ENCODE assay signal across 8 mouse cellular contexts in the genomic region with DNA sequence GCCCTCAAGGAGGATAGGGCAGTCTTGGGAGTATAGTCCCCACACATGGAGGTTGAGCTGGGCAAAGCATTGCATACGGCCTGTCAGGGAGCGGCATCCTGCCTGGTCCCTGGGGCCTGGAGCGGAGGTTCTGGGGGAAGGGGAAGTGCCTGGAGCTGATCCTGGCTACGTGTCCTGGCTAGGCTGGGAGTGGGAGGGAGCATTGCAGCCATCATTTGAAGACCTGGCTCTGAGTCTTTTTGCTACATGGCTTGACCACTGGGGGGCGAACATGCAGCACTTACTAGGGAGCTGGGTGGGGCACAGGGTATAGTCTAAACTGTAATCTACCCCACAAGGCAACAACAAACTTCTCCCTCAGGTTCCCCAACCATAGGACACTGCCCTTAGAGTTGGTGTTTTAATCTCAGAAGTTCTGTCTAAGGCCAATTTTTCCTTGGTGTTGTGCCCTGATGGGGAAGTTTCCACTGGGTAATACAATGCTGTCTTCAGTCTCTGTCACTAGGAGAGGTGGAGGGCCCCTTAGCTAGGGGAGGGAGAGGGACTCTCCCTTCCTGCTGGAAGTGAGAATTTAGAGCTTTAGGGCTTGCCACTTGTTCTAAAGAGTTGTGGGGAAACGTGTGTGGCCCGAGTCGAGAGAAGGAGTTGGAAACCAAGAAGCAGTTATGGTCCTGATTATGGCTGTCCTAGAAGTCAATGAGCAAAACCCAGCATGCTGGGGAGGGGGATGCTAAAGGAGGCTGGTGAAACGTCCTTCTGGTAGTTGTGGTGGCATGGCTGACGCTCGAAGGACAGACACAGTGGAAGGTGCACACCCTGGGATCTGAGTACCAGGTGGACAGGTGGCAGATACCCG. TPM values are rescaled to one million over a fixed set of nuclear protein-coding genes. Genes with fewer than 3 reads are reported as not detected.
DNase-seq lines count a peak whose midpoint lies in the region; ATAC-seq and TF ChIP-seq lines count a peak whose summit lies in the region.

No protein-coding gene starts in this region.

- TF ChIP-seq EP300 in heart, adult 2 months (IDR thresholded peaks at IDR 0.05; ENCODE audit: insufficient read depth, low read depth, low read length), result peak; percentile 95

- ATAC-seq in neural tube, embryonic 11.5 days (ENCODE audit: insufficient read depth, low FRiP score, low TSS enrichment), result no peak

- peaks cover 26% of the 10 kb centered on the region for H3K36me3 ChIP-seq in heart, adult 2 months (ENCODE audit: control insufficient read depth, insufficient read depth, low read length)
- no peaks in the 10 kb centered on the region for H3K36me3 ChIP-seq in kidney, adult 2 months (ENCODE audit: control insufficient read depth, insufficient read depth, low read length)
- no peaks in the 10 kb centered on the region for H3K36me3 ChIP-seq in liver, adult 2 months (ENCODE audit: control insufficient read depth, insufficient read depth, low read length)
- H3K36me3 ChIP-seq in neural tube, embryonic 11.5 days (ENCODE audit: control insufficient read depth, insufficient read depth, low read length), result no peaks in the 10 kb centered on the region

- H3K27ac ChIP-seq in heart, adult 2 months, result peak overlapping the region; percentile 100
- peak overlapping the region; percentile 79 for H3K27ac ChIP-seq in kidney, adult 2 months (ENCODE audit: insufficient read depth, low read depth, low read length)
- no peak overlapping the region for H3K27ac ChIP-seq in liver, adult 2 months (replicated peaks; ENCODE audit: insufficient read depth, low read depth, low read length)
- no peak overlapping the region for H3K27ac ChIP-seq in neural tube, embryonic 11.5 days (ENCODE audit: low read depth, low read length)

- H3K9ac ChIP-seq in heart, adult 2 months (ENCODE audit: low read depth, low read length), result peak overlapping the region; percentile 76
- peak overlapping the region; percentile 1; the same call in 1 of the 2 replicates for H3K9ac ChIP-seq in liver, adult 2 months (ENCODE audit: low read depth, low read length)
- H3K9ac ChIP-seq in neural tube, embryonic 11.5 days (ENCODE audit: low read length), result no peak overlapping the region

- H3K4me3 ChIP-seq in heart, adult 2 months, result peak overlapping the region; percentile 91
- peak overlapping the region; percentile 4 for H3K4me3 ChIP-seq in kidney, adult 2 months (ENCODE audit: insufficient read depth, low read depth, low read length)
- no peak overlapping the region for H3K4me3 ChIP-seq in liver, adult 2 months (ENCODE audit: insufficient read depth, low read depth, low read length)
- no peak overlapping the region for H3K4me3 ChIP-seq in neural tube, embryonic 11.5 days (ENCODE audit: low read depth, low read length)

- 16% methylated on average over 12 of the region's 12 CpGs for WGBS in heart, adult 2 months
- 33% methylated on average over 12 of the region's 12 CpGs for WGBS in kidney, adult 2 months
- 49% methylated on average over 12 of the region's 12 CpGs for WGBS in liver, adult 2 months
- 28% methylated on average over 12 of the region's 12 CpGs for WGBS in neural tube, embryonic 11.5 days

- no peak; the same call in 1 of the 2 replicates for TF ChIP-seq CTCF in heart, adult 2 months (IDR thresholded peaks at IDR 0.05)
- peak; percentile 81 for TF ChIP-seq CTCF in kidney, adult 2 months (conservative IDR thresholded peaks at IDR 0.05; ENCODE audit: insufficient read depth, insufficient read length, low read depth, low read length)
- peak; percentile 86 for TF ChIP-seq CTCF in liver, adult 2 months (IDR thresholded peaks at IDR 0.05; ENCODE audit: low read depth, low read length)

- TF ChIP-seq POLR2A in heart, adult 2 months (IDR thresholded peaks at IDR 0.05; ENCODE audit: insufficient read depth, low read depth, low read length), result peak; percentile 87
- TF ChIP-seq POLR2A in kidney, adult 2 months (IDR thresholded peaks at IDR 0.05; ENCODE audit: low read depth, low read length), result no peak
- no peak for TF ChIP-seq POLR2A in liver, adult 2 months (IDR thresholded peaks at IDR 0.05; ENCODE audit: extremely low read depth, insufficient read depth, low read length)

- peaks cover 49% of the 10 kb centered on the region for H3K4me1 ChIP-seq in heart, adult 2 months (ENCODE audit: control insufficient read depth, insufficient read depth, low read length)
- H3K4me1 ChIP-seq in kidney, adult 2 months (ENCODE audit: control insufficient read depth, insufficient read depth, low read length), result peaks cover 22% of the 10 kb centered on the region
- peaks cover 3% of the 10 kb centered on the region; the same call in 1 of the 2 replicates for H3K4me1 ChIP-seq in liver, adult 2 months (ENCODE audit: control insufficient read depth, insufficient read depth, low read length)
- no peaks in the 10 kb centered on the region for H3K4me1 ChIP-seq in neural tube, embryonic 11.5 days (ENCODE audit: control insufficient read depth, insufficient read depth, low read length)

- peak; percentile 74 to 77 for DNase-seq in left cerebral cortex, adult 18-20 months (ENCODE audit: low spot score in 2 of 2)
- no peak for DNase-seq in left cerebral cortex, adult 11 months (ENCODE audit: low spot score)
- peak; percentile 82 for DNase-seq in embryo, embryonic 10 days (ENCODE audit: low spot score)
- DNase-seq in heart, adult 2 months, result peak; percentile 92 to 93
- peak; percentile 91 for DNase-seq in kidney, adult 2 months
- DNase-seq in liver, adult 2 months (ENCODE audit: extremely low read depth, low read depth, low spot score), result peak; percentile 37
- DNase-seq in neural tube, embryonic 11.5 days (ENCODE audit: low spot score), result peak; percentile 69
- peak; percentile 26 for DNase-seq in telencephalon, adult 2 months (ENCODE audit: low read depth, low spot score)

- H3K4me2 ChIP-seq in neural tube, embryonic 11.5 days (ENCODE audit: low read depth), result no peak overlapping the region

- no peaks in the 10 kb centered on the region for H3K9me3 ChIP-seq in neural tube, embryonic 11.5 days (ENCODE audit: control insufficient read depth, low read length)

- intact Hi-C loops in heart, adult 2 months (cut with DNase I), result loop anchor here (1.0 to 2.0 kb wide), 2 partner anchors 81 to 90 kb away; no protein-coding TSS in a partner anchor

- H3K27me3 ChIP-seq in heart, adult 2 months (ENCODE audit: control insufficient read depth, insufficient read depth, low read length), result no peaks in the 10 kb centered on the region
- no peaks in the 10 kb centered on the region for H3K27me3 ChIP-seq in kidney, adult 2 months (replicated peaks; ENCODE audit: control insufficient read depth, insufficient read depth, low read length)
- no peaks in the 10 kb centered on the region for H3K27me3 ChIP-seq in liver, adult 2 months (ENCODE audit: control insufficient read depth, insufficient read depth, low read length)
- peaks cover 18% of the 10 kb centered on the region for H3K27me3 ChIP-seq in neural tube, embryonic 11.5 days (ENCODE audit: control insufficient read depth, insufficient read depth, low read length)

- peaks cover 4% of the 10 kb centered on the region for H3K79me2 ChIP-seq in heart, adult 2 months (replicated peaks; ENCODE audit: control insufficient read depth, insufficient read depth, low read length)
- H3K79me2 ChIP-seq in liver, adult 2 months (ENCODE audit: control insufficient read depth, insufficient read depth, low read length), result no peaks in the 10 kb centered on the region; the same call in 1 of the 2 replicates

RNA-seq across cellular contexts. Expression of gene Ahnak, which starts 3.9 kb away (rescaled TPM):
- 10 to 100 TPM; 18.6 to 23.5 TPM for total RNA-seq in left cerebral cortex, adult 18-20 months (2021)
- 100 to 1,000 TPM; 299 to 348 TPM for total RNA-seq in heart, adult 2 months (2021)
- 23.0 and 42.5 TPM in 2 replicates for polyA plus RNA-seq in heart, adult 2 months (2012; rRNA removed)
- polyA plus RNA-seq in kidney, adult 2 months (2012; rRNA removed), result 11.9 TPM in 2 replicates
- 10.3 and 10.9 TPM in 2 replicates for total RNA-seq in liver, adult 2 months (2014; rRNA removed)
- polyA plus RNA-seq in liver, adult 2 months (2012; rRNA removed), result 0.90 and 1.2 TPM in 2 replicates
- 4.4 and 4.5 TPM in 2 replicates for polyA plus RNA-seq in neural tube, embryonic 11.5 days (2014; fragmentation: Nextera tagmentation; extraction: Ambion mirVana)

RNA-seq across cellular contexts. Expression of gene Eef1g, which starts 26.2 kb away (rescaled TPM):
- 100 to 1,000 TPM; 251 to 256 TPM for total RNA-seq in left cerebral cortex, adult 18-20 months (2021)
- total RNA-seq in heart, adult 2 months (2021), result 100 to 1,000 TPM; 224 to 260 TPM
- 191 and 291 TPM in 2 replicates for polyA plus RNA-seq in heart, adult 2 months (2012; rRNA removed)
- 203 and 236 TPM in 2 replicates for polyA plus RNA-seq in kidney, adult 2 months (2012; rRNA removed)
- 101 and 117 TPM in 2 replicates for total RNA-seq in liver, adult 2 months (2014; rRNA removed)
- 99.1 and 107 TPM in 2 replicates for polyA plus RNA-seq in liver, adult 2 months (2012; rRNA removed)
- 468 and 469 TPM in 2 replicates for polyA plus RNA-seq in neural tube, embryonic 11.5 days (2014; fragmentation: Nextera tagmentation; extraction: Ambion mirVana)

RNA-seq across cellular contexts. Expression of gene Tut1, which starts 39.4 kb away (rescaled TPM):
- total RNA-seq in left cerebral cortex, adult 18-20 months (2021), result 10 to 100 TPM; 22.5 to 23.7 TPM
- total RNA-seq in heart, adult 2 months (2021), result 1 to 10 TPM; 8.5 to 9.4 TPM
- polyA plus RNA-seq in heart, adult 2 months (2012; rRNA removed), result 7.2 and 10.6 TPM in 2 replicates
- polyA plus RNA-seq in kidney, adult 2 months (2012; rRNA removed), result 14.1 and 14.3 TPM in 2 replicates
- total RNA-seq in liver, adult 2 months (2014; rRNA removed), result 6.0 and 6.2 TPM in 2 replicates
- 9.6 and 14.6 TPM in 2 replicates for polyA plus RNA-seq in liver, adult 2 months (2012; rRNA removed)
- 30.2 and 36.3 TPM in 2 replicates for polyA plus RNA-seq in neural tube, embryonic 11.5 days (2014; fragmentation: Nextera tagmentation; extraction: Ambion mirVana)

RNA-seq across cellular contexts. Expression of gene Mta2, which starts 51.3 kb away (rescaled TPM):
- total RNA-seq in left cerebral cortex, adult 18-20 months (2021), result 10 to 100 TPM; 49.6 to 49.8 TPM
- 10 to 100 TPM; 29.0 to 32.1 TPM for total RNA-seq in heart, adult 2 months (2021)
- polyA plus RNA-seq in heart, adult 2 months (2012; rRNA removed), result 13.1 and 15.6 TPM in 2 replicates
- polyA plus RNA-seq in kidney, adult 2 months (2012; rRNA removed), result 16.9 and 19.8 TPM in 2 replicates
- 25.6 and 27.1 TPM in 2 replicates for total RNA-seq in liver, adult 2 months (2014; rRNA removed)
- polyA plus RNA-seq in liver, adult 2 months (2012; rRNA removed), result 11.2 and 12.1 TPM in 2 replicates
- 55.6 and 57.5 TPM in 2 replicates for polyA plus RNA-seq in neural tube, embryonic 11.5 days (2014; fragmentation: Nextera tagmentation; extraction: Ambion mirVana)

Comparison
In these comparisons a context has a peak if more than half of its experiments do, and no peak if none do; other contexts are left out.
1. H3K27ac ChIP-seq: peak in heart, adult 2 months (single experiment) and kidney, adult 2 months (single experiment); none in liver, adult 2 months (single experiment) and neural tube, embryonic 11.5 days (single experiment).
2. H3K4me3 ChIP-seq: peak in heart, adult 2 months (single experiment) and kidney, adult 2 months (single experiment); none in liver, adult 2 months (single experiment) and neural tube, embryonic 11.5 days (single experiment).